Mouse (Mus musculus): ENCODE results near the gene Plau.

- no peak for TF ChIP-seq CTCF (IDR thresholded peaks at IDR 0.05; ENCODE audit: low read depth)
- TF ChIP-seq EP300 (IDR thresholded peaks at IDR 0.05; ENCODE audit: low read depth) = no peak
Observed at GRCm38 (mm10) chr14:20792922-20793757, 43.3 kb upstream of the Plau start.
